Mouse (Mus musculus) liver, postnatal 0 days (tissue): ENCODE results near the gene Furin.

Source experiments
- CTCF ChIP-seq: sonication (generic); IDR thresholded peaks from 2 replicates; pipeline ENCODE4 v1.5.1; 2016; ENCODE audit warnings: antibody characterized with exemption, low read depth
- EP300 ChIP-seq: IDR thresholded peaks from 2 replicates; pipeline ENCODE4 v1.6.1; 2016; ENCODE audit warnings: antibody characterized with exemption, low read depth, mild to moderate bottlenecking

GRCm38 (mm10) chr7:80358039-80358438 is 47.2 kb downstream of the Furin start:
- TF ChIP-seq CTCF = no peak
- TF ChIP-seq EP300 = no peak
